Mouse (Mus musculus) inflammation-experienced regulatory T-cells, adult 16 weeks (primary cell): ENCODE results near the gene Med28. TPM values are rescaled to one million over a fixed set of nuclear protein-coding genes. Genes with fewer than 3 reads are reported as not detected.

ENCODE experiments used
- polyA plus RNA-seq: library from polyadenylated mRNA; unstranded; fragments of 100-300 nt; shearing (Covaris generic); gene quantifications from one replicate; pipeline ENCODE4 v1.2.1, GENCODE M21; 2017

Med28 gene
- 309 TPM for polyA plus RNA-seq

DNA sequence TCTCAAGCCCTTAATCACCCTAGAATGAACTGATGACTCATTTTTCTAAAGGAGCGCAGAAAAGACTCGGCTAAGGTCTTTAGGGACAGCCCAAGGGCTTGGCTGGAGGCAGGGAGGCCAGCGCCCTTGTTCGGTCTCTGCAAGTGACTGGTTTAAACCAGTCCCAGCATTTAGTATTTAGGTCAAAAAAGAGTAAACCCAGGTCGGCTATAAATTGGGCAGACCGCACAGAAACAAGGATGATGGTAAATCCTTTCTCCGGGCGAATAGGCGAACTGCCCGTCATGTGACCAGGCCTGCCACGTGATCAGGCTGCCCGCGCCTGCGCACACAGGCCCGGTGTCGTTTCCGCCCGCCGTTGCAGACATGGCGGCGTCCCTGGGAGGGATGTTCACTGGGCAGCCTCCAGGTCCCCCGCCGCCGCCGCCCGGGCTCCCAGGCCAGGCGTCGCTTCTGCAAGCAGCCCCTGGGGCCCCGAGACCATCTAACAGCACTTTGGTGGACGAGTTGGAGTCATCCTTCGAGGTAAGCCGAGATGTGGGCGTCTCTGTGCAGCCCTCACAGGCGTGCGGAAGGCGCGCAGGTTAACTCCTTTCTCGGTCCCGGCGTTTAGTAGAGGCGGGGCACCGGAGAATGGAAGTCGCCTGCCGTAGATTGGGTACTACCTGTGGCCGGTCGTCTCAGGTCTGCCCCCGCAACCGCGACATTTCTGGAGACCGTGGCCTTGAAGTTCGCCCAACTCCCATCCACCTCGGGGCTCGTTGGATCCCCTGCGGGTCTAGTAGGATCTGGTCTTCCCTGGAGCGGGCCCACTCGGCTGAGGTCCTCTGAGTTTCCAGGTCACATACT is at the start of gene Med28:
Gene Med28 (plus strand): TSS at position 270 of the 849 bp plus-strand sequence.

DNA sequence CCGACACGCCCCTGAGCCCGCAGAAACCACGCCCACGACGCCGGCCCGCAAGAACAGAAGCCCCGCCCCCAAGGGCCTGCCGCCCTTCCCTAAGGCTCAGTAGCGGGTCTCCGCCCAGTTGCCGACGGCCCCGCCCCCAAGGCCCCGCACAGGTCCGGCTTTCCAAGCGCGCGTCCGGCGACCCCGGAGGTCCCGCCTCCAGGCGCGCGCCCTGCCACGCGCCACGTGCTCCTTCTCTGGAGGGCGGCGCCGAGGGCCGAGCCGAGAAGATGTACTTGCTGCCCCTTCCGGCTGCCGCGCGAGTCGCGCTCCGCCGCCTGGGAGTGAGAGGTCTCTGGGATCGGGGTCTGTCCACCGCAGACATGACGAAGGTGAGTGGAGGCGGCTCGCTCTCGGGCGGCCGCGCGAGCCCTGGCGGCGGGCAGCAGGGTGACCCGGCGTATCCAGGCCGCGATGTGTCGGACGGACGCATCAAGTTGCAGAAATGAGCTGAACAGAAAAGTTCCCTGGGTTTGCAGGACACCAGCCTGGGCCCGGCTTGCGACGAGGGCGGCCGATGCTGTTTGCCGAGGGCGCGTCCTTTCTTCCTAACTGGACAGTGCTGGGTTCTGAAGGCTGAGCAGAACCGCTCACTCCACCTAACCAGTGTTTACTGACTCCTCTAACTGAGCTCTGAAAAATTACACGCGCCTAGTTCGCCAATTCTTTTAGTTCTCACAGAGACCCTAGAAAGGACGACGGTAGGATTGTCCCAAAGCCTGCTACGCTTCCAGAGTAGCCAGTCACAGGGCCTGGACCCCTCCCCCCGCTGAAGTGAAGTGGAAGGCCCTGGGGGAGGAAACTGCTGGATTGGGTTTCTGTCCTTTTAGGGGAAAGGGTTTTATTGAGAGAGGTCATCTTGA is 26.6 kb upstream of the Med28 start, which contains the start of gene Lap3:
Gene Lap3 (plus strand): TSS at position 184 of the 902 bp plus-strand sequence.

Other genes with a start within 250 kb of the Med28 start
- 110 TPM for gene Qdpr, start 70.0 kb upstream of the Med28 start, polyA plus RNA-seq
- gene Clrn2, start 66.5 kb upstream of the Med28 start, polyA plus RNA-seq: not detected
- gene Lap3, start 26.9 kb upstream of the Med28 start, polyA plus RNA-seq: 35.3 TPM
- gene Fam184b, start 119.4 kb downstream of the Med28 start, polyA plus RNA-seq: 0.06 TPM
- 8.1 TPM for gene Ncapg, start 149.7 kb downstream of the Med28 start, polyA plus RNA-seq